Mouse (Mus musculus) midbrain, postnatal 0 days (tissue): ENCODE measurements around the gene Rragd. TPM values are rescaled to one million over a fixed set of nuclear protein-coding genes. Genes with fewer than 3 reads are reported as not detected.

ENCODE experiments used
- ATAC-seq: fragments of 200-750 bp; cut with Nextera tagmentation; 2 replicates; pipeline ENCODE4 v1.8.0; 2017; ENCODE audit warnings: moderate number of reproducible peaks, mild to moderate bottlenecking, moderate TSS enrichment, moderate library complexity; ENCODE audit not compliant: low FRiP score
- DNase-seq: peaks from one replicate; pipeline ENCODE4 v3.0.0-alpha.2; 2015; ENCODE audit warnings: low spot score
- H3K27ac ChIP-seq: fragments of 300-500 bp; sonication (generic); 2 replicates; pipeline ENCODE4 v1.5.1; 2014; ENCODE audit warnings: low read depth, mild to moderate bottlenecking, low read length, mixed read lengths
- H3K27me3 ChIP-seq: fragments of 300-500 bp; sonication (generic); 2 replicates; pipeline ENCODE4 v1.6.1; 2014; ENCODE audit warnings: low read length, control low read depth, mixed read lengths; ENCODE audit not compliant: insufficient read depth
- H3K36me3 ChIP-seq: fragments of 300-500 bp; sonication (generic); 2 replicates; pipeline ENCODE4 v1.6.1; 2014; ENCODE audit warnings: low read length, control low read depth, mixed read lengths; ENCODE audit not compliant: insufficient read depth
- H3K4me1 ChIP-seq: fragments of 300-500 bp; sonication (generic); 2 replicates; pipeline ENCODE4 v1.6.1; 2014; ENCODE audit warnings: mild to moderate bottlenecking, control low read depth, antibody characterized with exemption, low read length, mixed read lengths; ENCODE audit not compliant: insufficient read depth
- H3K4me2 ChIP-seq: fragments of 300-500 bp; sonication (generic); 2 replicates; pipeline ENCODE4 v1.6.1; 2014; ENCODE audit warnings: low read depth, mild to moderate bottlenecking, low read length, mixed read lengths; ENCODE audit not compliant: poor library complexity, severe bottlenecking
- H3K4me3 ChIP-seq: fragments of 300-500 bp; sonication (generic); 2 replicates; pipeline ENCODE4 v1.5.1; 2014; ENCODE audit warnings: low read depth, mild to moderate bottlenecking, low read length, moderate library complexity
- H3K9ac ChIP-seq: fragments of 300-500 bp; sonication (generic); replicated peaks from 2 replicates; pipeline ENCODE4 v1.6.1; 2014; ENCODE audit warnings: mild to moderate bottlenecking, low read length, moderate library complexity, mixed read lengths; ENCODE audit not compliant: poor library complexity, severe bottlenecking
- H3K9me3 ChIP-seq: fragments of 300-500 bp; sonication (generic); 2 replicates; pipeline ENCODE4 v1.6.1; 2016; ENCODE audit warnings: low read length, control low read depth
- CTCF ChIP-seq: IDR thresholded peaks from 2 replicates; pipeline ENCODE4 v1.5.1; 2016; ENCODE audit warnings: antibody characterized with exemption, mild to moderate bottlenecking
- WGBS: fragments of 180-500 bp; shearing (Covaris S2); extraction: QIAGEN DNeasy Blood & Tissue Kit; methylation state at CpG from one replicate; pipeline ENCODE4 v1.1.7; 2014; 5-methylcytosine and 5-hydroxymethylcytosine counted together
- polyA plus RNA-seq: library from polyadenylated mRNA; unstranded; fragments of >200 nt; fragmentation: Nextera tagmentation; extraction: Ambion mirVana; gene quantifications from 2 replicates; pipeline ENCODE4 v1.2.1, GENCODE M21; 2015
- total RNA-seq: library from RNA; depleted of rRNA; stranded (reverse); fragments of >200 nt; gene quantifications from 2 replicates; pipeline ENCODE4 v1.2.3, GENCODE M21; 2014

Gene Rragd
- total and polyA plus RNA-seq, 2 experiments from 2014 or later, result 35.0 to 54.9 TPM

DNA sequence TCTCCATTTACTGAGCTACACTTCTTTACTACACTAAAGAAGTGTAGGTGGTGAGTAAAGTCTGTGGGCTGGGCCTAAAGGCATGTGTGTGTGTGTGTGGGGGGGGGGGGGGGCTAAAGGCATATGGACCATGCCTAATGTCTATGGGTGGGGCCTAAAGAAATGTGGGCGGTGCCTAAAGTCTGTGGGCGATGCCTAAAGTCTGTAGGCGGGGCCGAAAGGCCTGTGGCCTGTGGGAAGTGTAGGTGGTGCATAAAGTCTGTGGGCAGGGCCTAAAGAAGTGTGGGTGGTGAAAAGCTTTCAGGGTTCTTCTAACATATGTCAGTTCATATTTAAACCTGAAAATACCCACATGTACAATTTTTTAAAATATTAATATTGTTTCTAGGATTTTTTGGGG, 5.5 kb upstream of the Rragd start:
- 93% methylated on average over 4 of the region's 4 CpGs for WGBS
- no peak overlapping the region for H3K9ac ChIP-seq
- H3K36me3 ChIP-seq, result no peaks in the 10 kb centered on the region
- H3K27ac ChIP-seq, result no peak overlapping the region
- no peaks in the 10 kb centered on the region for H3K27me3 ChIP-seq
- DNase-seq, result no peak
- TF ChIP-seq CTCF, result no peak
- H3K4me3 ChIP-seq, result no peak overlapping the region
- H3K9me3 ChIP-seq, result peaks cover 3% of the 10 kb centered on the region; the same call in 1 of the 2 replicates
- H3K4me1 ChIP-seq, result no peaks in the 10 kb centered on the region
- ATAC-seq, result no peak
- H3K4me2 ChIP-seq, result no peak overlapping the region

DNA sequence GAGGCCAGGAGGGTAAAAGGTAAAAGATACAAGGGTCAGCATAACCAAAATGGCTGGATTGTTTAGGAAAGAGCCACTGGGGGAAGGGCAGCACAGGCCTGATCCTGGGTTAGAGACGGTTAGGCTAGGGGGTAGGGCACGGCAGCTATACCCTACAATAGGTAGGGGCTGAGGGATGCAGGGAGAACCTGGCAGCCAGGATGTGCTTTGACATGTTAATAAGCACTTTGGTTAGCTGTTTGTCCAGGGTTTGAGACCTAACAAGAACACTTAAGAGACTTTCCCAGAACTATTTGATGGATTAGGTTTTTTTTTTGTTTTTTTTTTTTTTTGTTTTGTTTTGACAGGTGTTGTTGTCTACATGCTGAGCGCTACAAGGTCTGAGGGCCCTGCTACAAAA, 2.8 kb upstream of the Rragd start:
- no peak overlapping the region for H3K4me2 ChIP-seq
- no peak for TF ChIP-seq CTCF
- H3K4me1 ChIP-seq, result no peaks in the 10 kb centered on the region; the same call in 1 of the 2 replicates
- no peak overlapping the region for H3K27ac ChIP-seq
- H3K27me3 ChIP-seq, result no peaks in the 10 kb centered on the region
- no peak for ATAC-seq
- DNase-seq, result no peak
- no peak overlapping the region for H3K9ac ChIP-seq
- H3K9me3 ChIP-seq, result no peaks in the 10 kb centered on the region
- H3K4me3 ChIP-seq, result no peak overlapping the region
- no peaks in the 10 kb centered on the region for H3K36me3 ChIP-seq
- 68% methylated on average over 3 of the region's 3 CpGs for WGBS

GRCm38 (mm10) chr4:32981617-32982016, 1.2 kb upstream of the Rragd start:
- no peak for TF ChIP-seq CTCF
- H3K4me3 ChIP-seq, result peak overlapping the region; percentile 90; the same call in 1 of the 2 replicates
- peaks cover 4% of the 10 kb centered on the region; the same call in 1 of the 2 replicates for H3K4me1 ChIP-seq
- H3K27ac ChIP-seq, result no peak overlapping the region
- no peak for ATAC-seq
- no peaks in the 10 kb centered on the region for H3K36me3 ChIP-seq
- no peak overlapping the region for H3K9ac ChIP-seq
- no peak for DNase-seq
- H3K4me2 ChIP-seq, result peak overlapping the region; percentile 95
- WGBS, result 38% methylated on average over 5 of the region's 5 CpGs
- H3K9me3 ChIP-seq, result no peaks in the 10 kb centered on the region
- no peaks in the 10 kb centered on the region for H3K27me3 ChIP-seq

GRCm38 (mm10) chr4:32982041-32982715, 659 bp upstream of the Rragd start:
- Histone ChIP-seq H3K9ac (peak overlapping the region; percentile 84; the same call in 1 of the 2 replicates), H3K36me3 (no peaks in the 10 kb centered on the region), H3K4me2 (peak overlapping the region; percentile 95), H3K9me3 (no peaks in the 10 kb centered on the region), H3K27me3 (no peaks in the 10 kb centered on the region), H3K4me3 (peak overlapping the region; percentile 90), H3K27ac (peak overlapping the region; percentile 73; the same call in 1 of the 2 replicates), H3K4me1 (peaks cover 4% of the 10 kb centered on the region; the same call in 1 of the 2 replicates)
- ATAC-seq (peak; percentile 35), DNase-seq (peak; percentile 2)
- 2% methylated on average over 15 of the region's 15 CpGs for WGBS
- no peak for TF ChIP-seq CTCF

DNA sequence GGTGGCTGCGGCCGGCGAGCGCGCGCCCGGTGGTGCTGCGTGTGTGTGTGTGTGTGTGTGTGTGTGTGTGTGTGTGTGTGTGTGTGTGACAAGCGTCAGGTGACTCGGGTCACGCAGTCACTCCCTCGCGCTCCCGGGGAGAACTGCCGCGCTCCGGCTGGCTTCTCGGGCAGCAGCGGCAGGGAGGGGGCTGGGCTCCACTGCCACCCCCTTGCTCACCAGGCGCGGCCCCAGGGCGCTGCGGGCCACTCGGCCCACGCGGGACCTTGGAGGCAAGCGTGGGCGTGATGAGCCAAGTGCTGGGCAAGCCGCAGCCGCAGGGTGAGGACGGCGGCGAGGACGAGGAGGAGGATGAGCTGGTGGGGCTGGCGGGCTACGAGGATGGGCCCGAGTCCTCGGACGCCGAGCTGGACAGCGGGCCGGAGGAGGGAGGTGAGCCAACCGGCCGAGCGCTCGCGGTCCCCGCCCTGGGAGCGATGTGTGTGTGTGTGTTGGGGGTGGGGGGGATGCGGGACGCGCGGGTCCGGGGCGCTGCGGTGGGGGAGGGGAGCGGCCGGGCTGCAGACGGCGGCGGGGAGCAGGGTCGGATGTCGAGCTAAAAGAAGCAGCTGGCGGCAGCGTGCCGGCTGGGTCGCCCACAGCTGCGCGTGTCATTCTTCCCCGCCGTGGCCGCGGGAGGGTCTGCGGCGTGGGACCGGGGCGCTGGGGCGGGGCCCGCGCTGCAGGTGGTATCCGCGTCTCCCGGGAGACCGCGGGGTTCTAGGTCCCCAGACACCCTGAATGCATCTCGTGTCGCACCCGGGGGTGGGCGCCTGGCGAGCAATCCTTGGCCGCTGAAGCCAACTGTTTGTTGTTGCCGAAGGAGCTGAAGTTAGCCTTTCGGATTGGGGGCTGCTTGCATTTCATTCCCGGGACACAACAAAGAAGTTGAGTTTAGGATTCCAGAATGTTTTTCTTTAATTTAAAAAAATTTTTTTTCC, 629 bp downstream of the Rragd start:
- no peaks in the 10 kb centered on the region for H3K36me3 ChIP-seq
- H3K4me1 ChIP-seq, result peaks cover 4% of the 10 kb centered on the region; the same call in 1 of the 2 replicates
- ATAC-seq (peak; percentile 89), DNase-seq (peak; percentile 61)
- H3K4me2 ChIP-seq, result peak overlapping the region; percentile 95
- H3K9me3 ChIP-seq, result no peaks in the 10 kb centered on the region
- TF ChIP-seq CTCF, result no peak
- under 1% methylated on average over 61 of the region's 94 CpGs for WGBS
- H3K4me3 ChIP-seq, result peak overlapping the region; percentile 90
- peak overlapping the region; percentile 73 for H3K27ac ChIP-seq
- H3K9ac ChIP-seq, result peak overlapping the region; percentile 84
- no peaks in the 10 kb centered on the region for H3K27me3 ChIP-seq
